Mouse (Mus musculus) adrenal gland, postnatal 4 days (tissue): ENCODE measurements at regions not wholly inside any gene's neighbourhood (a gene's known extent, or its start where the extent isn't known, plus 50 kb on each side); places are given as distances from the start of the nearest gene placed in this dataset.

Experiments used
- DNase-seq, 2 experiments: peaks; one replicate each; pipeline ENCODE4 v3.0.0; 2021 to 2022; ENCODE audit warnings: low spot score in 2 of 2, mixed read lengths in 2 of 2

DNA sequence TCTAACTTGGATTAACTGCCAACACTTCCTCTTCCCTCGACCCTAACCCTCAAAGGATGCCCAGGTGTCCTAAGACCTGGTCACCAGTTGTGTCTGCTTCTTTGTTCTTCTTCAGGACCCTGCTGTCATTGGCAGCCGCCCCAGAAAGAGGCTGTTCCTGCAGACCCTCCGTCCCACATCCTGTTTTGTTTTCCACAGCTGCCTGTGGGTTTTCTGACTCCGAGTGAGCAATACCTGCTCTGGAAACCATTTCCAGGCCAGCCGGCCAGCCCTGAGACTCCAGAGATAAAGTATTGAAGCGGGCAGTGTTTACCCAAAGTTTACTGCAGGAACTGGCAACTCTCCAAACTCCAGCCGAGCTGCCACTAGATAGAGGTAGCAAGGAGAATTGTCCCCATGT, 337.2 kb upstream of the Noct start:
- DNase-seq = no peak

- no peak for DNase-seq
These were observed 335.6 kb upstream of the Noct start for GRCm38 (mm10) chr3:50888571-50889210.

- no peak for DNase-seq
These were observed 333.7 kb upstream of the Noct start for GRCm38 (mm10) chr3:50890537-50890936.

DNA sequence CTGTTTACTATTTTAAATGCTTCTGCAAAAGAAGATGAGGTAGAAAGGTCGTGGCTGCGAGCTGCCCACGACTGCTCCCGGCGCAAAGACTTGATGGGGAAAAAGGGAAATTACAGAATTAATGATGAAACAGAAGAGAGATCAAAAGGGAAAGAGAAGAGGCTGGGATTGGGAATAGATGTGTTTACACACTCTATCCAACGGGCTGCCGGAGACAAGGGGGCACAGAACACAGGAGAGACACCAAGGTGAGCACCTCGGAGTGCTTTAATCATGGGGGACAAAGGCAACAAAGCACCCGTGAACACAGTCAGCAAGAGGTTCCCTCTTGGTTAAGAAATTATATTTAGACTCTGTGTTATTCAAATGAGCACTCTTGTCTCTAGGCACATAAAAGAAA, 326.1 kb upstream of the Noct start:
- DNase-seq = no peak

DNA sequence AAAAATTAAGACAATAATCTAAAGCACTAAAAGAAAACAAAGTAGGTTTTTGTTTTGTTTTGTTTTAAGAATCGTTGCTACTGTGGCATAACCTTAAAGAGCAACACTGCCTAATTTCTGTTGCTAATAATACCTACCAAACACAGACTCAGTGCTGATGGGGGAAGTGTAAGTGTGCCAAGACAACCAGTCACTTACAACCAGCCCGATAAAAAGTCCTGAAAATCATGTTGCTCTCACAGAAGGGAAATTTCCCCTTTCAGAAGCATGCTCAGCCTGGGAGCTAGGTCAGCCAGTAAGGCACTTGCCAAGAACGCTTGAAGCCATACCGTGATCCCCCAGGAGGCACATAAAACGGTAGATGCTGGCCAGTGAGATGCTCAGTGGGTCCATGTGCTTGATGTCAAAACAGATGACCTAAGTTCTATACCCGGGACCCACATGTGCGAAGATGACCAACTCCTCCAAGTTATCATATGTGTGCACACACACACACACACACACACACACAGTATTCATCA, 324.4 kb upstream of the Noct start:
- no peak for DNase-seq

GRCm38 (mm10) chr3:50900566-50900965, 323.7 kb upstream of the Noct start:
- no peak for DNase-seq

DNA sequence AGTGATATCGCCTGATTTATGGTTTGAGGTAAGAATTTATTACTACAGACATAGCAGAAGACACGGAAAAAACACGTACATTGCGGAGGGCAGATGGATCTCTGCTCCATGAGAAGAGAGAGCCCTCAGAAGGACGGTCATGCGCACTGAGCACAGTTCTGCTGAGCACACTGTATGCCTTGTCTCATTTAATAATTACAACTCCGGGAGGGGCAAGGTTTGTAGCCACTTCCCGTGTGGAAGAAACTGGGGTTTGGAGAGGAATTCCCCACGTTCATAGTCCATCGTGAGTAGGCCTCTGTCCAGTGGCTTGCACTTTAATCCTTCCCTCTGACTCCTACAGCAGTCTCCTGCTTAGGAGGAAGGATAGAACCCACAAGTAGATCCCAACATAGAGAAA, 322.9 kb upstream of the Noct start:
- no peak for DNase-seq

DNA sequence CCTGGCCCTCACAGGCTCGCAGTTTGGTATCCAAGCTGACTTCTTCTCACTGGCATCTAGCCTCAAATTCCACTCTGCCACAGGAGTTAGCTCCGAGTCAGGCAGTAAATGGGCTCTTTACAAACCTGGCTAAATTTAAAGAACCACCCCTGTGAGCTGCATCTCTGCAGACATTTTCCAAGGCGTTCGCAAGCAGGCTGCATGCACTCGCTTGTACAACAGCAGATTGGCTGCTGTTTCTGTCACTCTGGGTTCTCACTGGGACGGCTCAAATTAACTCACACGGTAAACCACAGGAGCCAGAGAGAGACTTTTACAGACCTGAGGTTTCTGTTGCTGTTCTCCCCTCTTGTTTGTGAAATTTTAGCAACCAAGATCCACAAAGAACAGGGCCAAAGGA, 321.3 kb upstream of the Noct start:
- no peak for DNase-seq

DNA sequence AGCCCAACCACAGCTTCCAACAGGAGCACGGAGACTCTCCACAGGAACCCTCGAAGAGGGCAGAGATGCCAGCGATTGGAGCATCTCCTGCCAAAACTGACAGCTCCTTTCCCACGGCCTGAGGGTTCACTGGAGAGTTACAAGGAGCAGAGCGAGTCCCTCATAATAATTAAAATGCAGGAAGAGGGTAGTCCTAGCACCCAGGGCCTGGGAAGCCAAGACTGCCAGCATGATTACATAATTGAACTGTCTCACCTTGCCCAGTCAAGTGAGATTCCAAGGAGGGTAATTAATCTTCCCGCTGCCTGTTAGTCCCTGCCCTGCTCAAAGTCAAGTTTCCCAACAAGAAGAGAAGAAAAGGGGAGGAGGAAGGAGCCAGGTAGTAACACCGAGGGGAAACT, 319.5 kb upstream of the Noct start:
- DNase-seq = no peak

- DNase-seq = no peak
These were observed 318.8 kb upstream of the Noct start for GRCm38 (mm10) chr3:50905274-50905992.

DNA sequence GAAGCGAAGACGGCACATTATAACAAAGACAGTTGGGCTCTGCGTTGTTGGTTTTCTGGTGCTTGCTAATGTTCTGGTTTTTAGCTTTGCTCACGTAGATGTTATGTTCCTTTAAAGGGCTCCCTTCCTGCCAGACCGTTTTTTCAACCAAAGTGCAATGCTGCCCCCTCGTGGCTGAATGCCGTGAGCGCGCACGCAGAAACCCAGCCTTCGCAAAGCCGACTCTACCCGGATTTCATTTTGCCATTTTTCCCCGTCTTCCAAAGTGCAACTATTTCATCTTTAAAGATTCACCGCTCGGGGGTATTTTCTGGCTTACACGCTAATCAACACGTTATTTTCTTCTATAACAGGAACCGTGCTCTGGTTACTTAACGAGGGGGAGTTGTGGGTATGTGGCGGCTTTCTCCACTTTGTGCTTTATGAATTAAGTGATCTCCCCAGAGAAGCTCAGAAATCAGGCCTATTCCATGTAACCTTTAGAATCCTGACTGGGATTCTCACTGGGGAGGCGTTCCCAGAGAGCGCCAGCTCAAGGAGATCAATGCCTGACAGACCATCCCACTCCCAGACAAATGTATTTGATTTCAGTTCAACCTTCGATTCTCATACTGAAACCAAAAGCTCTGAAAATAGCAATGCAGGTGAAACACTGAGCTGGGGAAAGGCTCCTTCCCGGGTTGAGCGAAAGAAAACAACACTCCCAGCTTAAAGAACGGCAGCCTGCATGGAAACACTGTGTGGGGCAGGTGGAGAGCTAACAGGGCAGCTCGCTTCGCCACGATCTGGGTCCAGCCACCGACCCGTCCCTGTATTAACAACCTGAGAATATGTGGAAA, 318.0 kb upstream of the Noct start:
- peak; percentile 87 to 88 for DNase-seq

DNA sequence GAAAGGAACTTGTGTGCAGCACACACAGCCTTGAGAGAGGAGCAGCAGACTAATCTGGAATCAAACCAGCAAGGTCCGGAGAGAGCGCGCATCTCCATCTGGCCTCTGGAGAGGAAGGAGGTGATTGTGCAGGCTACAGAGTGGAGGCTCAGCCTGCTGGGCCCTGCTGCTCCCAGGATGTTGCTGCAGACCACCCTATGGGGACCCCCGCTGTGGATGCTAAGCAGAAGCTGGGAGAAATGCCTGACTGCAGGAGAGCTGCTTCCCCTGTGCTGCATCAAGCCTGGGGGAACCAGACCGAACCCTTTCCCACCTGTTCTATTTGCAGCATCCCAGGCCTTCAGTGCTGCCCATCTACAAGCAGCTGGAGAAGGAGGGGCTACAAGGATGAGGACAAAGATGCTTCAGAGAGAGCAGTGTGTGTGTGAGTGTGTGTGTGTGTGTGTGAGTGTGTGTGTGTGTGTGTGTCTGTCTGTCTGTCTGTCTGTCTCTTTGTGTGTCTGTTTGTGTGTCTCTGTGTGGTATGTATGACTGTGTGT, 311.2 kb upstream of the Noct start:
- no peak for DNase-seq

- no peak for DNase-seq
These were observed 309.3 kb upstream of the Noct start for GRCm38 (mm10) chr3:50914866-50915365.

- no peak for DNase-seq
These were observed 307.9 kb upstream of the Noct start for GRCm38 (mm10) chr3:50916305-50916854.

DNA sequence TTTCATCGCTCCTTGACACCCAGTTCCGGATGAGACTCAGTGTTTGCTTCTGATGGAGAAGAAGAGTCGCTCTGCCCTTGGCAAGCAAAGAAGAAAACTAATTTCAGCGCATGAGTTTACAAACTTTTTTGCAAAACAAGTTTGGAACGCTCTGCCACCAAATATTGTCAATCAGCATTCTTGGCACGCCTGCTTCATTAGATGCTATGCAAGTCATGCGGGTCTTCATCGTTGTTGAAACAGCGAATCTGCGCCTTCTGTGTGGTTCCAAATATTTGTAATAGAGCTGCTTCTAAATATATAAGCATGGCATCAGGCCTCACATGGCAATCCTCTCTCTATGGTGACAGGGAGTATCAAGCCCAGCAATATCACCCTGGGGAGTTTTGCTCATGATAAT, 301.9 kb upstream of the Noct start:
- no peak for DNase-seq

- DNase-seq = no peak
These were observed 301.4 kb upstream of the Noct start for GRCm38 (mm10) chr3:50922832-50923231.

- no peak for DNase-seq
These were observed 300.9 kb upstream of the Noct start for GRCm38 (mm10) chr3:50923327-50923726.

GRCm38 (mm10) chr3:50927318-50927717, 296.9 kb upstream of the Noct start:
- no peak for DNase-seq

DNA sequence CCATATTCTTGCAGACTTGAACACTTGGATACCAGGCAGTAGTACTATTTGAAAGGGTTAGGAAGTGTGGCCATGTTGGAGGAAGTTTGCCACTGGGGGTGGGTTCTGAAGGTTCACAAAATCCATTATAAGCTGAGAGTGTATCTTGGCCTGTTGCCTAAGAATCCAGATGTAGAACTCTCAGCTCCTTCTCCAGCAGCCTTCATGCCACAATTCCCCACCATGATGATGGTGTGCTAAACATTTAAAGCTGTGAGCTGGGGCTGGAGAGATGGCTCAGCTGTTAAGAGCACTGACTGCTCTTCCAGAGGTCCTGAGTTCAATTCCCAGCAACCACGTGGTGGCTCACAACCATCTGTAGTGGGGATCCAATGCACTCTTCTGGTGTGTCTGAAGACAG, 295.2 kb upstream of the Noct start:
- no peak for DNase-seq

GRCm38 (mm10) chr3:50932397-50933089, 291.7 kb upstream of the Noct start:
- DNase-seq = no peak

DNA sequence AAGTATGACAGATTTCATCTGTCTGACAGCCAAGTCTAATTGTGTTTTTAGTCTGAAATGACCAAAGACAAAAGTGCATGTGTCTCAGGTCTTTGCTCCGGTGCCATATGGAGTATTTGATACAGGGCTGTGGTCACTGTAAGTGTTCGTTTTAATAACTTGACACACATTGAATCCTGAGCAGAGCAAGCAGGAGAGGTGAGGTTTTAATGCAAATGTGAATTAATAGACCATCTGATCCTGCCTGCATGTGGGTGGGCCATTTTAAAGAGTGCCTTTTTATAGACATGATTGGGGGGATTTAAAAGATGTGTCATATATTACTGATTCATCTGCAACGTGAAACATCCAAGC, 291.2 kb upstream of the Noct start:
- no peak for DNase-seq
